Mouse (Mus musculus) lung, embryonic 16.5 days (tissue): ENCODE data around the gene Csad. TPM values are rescaled to one million over a fixed set of nuclear protein-coding genes. Genes with fewer than 3 reads are reported as not detected.

Experiments used
- ATAC-seq: fragments of 200-750 bp; cut with Nextera tagmentation; 2 replicates; pipeline ENCODE4 v1.8.0; 2017; ENCODE audit warnings: low read depth, mild to moderate bottlenecking, moderate library complexity
- H3K27ac ChIP-seq: fragments of 300-500 bp; sonication (generic); 2 replicates; pipeline ENCODE4 v1.5.1; 2014; ENCODE audit warnings: mild to moderate bottlenecking, control low read depth, low read length
- H3K27me3 ChIP-seq: fragments of 300-500 bp; sonication (generic); 2 replicates; pipeline ENCODE4 v1.6.1; 2014; ENCODE audit warnings: low read depth, low read length, mixed read lengths; ENCODE audit not compliant: control insufficient read depth, insufficient read depth
- H3K36me3 ChIP-seq: fragments of 300-500 bp; sonication (generic); 2 replicates; pipeline ENCODE4 v1.6.1; 2014; ENCODE audit warnings: low read length; ENCODE audit not compliant: control insufficient read depth, insufficient read depth
- H3K4me1 ChIP-seq: fragments of 300-500 bp; sonication (generic); replicated peaks from 2 replicates; pipeline ENCODE4 v1.6.1; 2014; ENCODE audit warnings: low read length, mixed read lengths; ENCODE audit not compliant: control insufficient read depth, insufficient read depth
- H3K4me2 ChIP-seq: fragments of 300-500 bp; sonication (generic); 2 replicates; pipeline ENCODE4 v1.6.1; 2014; ENCODE audit warnings: low read depth, low read length, control low read depth
- H3K4me3 ChIP-seq: fragments of 300-500 bp; sonication (generic); 2 replicates; pipeline ENCODE4 v1.5.1; 2014; ENCODE audit warnings: mild to moderate bottlenecking, low read length, control low read depth
- H3K9ac ChIP-seq: fragments of 300-500 bp; sonication (generic); 2 replicates; pipeline ENCODE4 v1.6.1; 2014; ENCODE audit warnings: low read length, control low read depth
- H3K9me3 ChIP-seq: fragments of 300-500 bp; sonication (generic); 2 replicates; pipeline ENCODE4 v1.6.1; 2016; ENCODE audit warnings: low read length; ENCODE audit not compliant: control insufficient read depth
- WGBS: fragments of 180-500 bp; shearing (Covaris S2); extraction: QIAGEN DNeasy Blood & Tissue Kit; methylation state at CpG from one replicate; pipeline ENCODE4 v1.1.7; 2014; 5-methylcytosine and 5-hydroxymethylcytosine counted together
- polyA plus RNA-seq: library from polyadenylated mRNA; unstranded; fragments of >200 nt; fragmentation: Nextera tagmentation; extraction: Ambion mirVana; gene quantifications from 2 replicates; pipeline ENCODE4 v1.2.1, GENCODE M21; 2015

The Csad gene
- 69.5 and 70.6 TPM in 2 replicates for polyA plus RNA-seq

DNA sequence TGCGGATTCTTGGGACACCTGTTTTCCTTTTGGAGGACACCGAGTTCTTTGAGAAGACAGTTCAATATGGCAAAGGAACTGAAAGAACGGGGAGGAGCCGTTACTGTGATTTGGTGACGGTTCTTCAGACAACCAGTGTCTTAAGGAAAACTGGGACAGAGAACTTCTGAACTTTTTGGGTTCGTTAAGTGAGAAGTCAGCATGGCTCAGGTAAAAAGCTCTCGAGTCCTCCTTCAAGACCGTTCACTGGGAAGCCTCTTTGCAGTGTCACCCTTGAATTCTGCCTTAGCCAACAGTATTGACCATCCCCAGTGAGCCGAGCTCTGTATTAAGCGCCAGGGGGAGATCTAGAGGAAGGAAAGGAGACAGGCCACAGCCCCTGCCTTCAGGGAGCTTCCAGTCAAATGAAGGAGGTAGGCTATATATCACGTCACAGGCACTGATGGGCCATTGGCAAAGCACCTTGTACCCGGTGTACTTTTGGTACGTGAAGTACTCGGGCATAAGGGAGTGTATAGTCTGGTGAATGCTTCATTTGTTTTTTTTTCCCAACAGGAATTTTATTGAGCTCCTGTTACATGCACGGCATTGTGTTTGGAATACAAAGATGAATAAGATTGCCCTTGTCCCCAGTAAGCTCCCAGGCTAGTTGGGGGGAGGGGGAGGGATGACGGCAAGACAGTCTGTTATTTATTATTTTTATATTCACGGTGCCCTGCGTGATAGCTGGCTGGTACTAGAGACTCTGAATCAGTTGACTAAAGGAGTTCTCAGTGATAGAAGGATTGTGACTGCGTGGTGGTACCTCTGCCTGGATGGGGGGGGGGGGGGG lies at the start of gene Csad:
Csad (minus strand) TSS at position 51 of the 832 bp plus-strand sequence.
- Histone ChIP-seq H3K4me3 (peak within 1 kb of the TSS; percentile 85), H3K4me2 (peak within 1 kb of the TSS; percentile 76), H3K36me3 (peaks cover 22% of the 10 kb centered on the region), H3K27me3 (no peaks in the 10 kb centered on the region), H3K27ac (peak within 1 kb of the TSS; percentile 100), H3K9me3 (no peaks in the 10 kb centered on the region), H3K9ac (peak within 1 kb of the TSS; percentile 98), H3K4me1 (peaks cover 30% of the 10 kb centered on the region)
- ATAC-seq = no peak
- 36% methylated on average over 19 of the region's 19 CpGs for WGBS

DNA sequence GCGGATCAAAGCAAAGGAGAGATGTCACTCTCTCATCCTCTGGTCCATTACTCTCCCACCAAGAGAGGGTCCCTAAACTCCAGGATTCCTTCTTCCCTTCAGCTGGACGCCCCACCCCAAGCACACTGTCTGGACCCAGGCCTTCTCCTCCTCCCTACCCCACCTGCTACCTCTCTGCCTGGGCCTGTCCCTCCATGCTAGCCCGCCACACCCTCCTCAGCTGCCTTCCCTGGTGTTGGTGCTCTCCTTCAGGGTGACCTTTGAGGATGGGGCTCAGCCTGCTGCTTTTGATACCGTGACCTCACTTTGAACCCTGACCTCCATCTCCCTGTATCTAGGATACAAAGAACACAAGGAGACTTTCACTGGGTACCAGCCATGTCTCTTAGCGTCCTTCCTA lies 46.0 kb upstream of the Csad start:
- Histone ChIP-seq H3K9me3 (no peaks in the 10 kb centered on the region), H3K4me3 (no peak overlapping the region), H3K4me1 (peaks cover 34% of the 10 kb centered on the region), H3K27ac (peak overlapping the region; percentile 100), H3K4me2 (no peak overlapping the region), H3K27me3 (no peaks in the 10 kb centered on the region), H3K36me3 (peaks cover 2% of the 10 kb centered on the region; the same call in 1 of the 2 replicates), H3K9ac (peak overlapping the region; percentile 66; the same call in 1 of the 2 replicates)
- no peak for ATAC-seq
- WGBS = 62% methylated on average over 5 of the region's 5 CpGs

DNA sequence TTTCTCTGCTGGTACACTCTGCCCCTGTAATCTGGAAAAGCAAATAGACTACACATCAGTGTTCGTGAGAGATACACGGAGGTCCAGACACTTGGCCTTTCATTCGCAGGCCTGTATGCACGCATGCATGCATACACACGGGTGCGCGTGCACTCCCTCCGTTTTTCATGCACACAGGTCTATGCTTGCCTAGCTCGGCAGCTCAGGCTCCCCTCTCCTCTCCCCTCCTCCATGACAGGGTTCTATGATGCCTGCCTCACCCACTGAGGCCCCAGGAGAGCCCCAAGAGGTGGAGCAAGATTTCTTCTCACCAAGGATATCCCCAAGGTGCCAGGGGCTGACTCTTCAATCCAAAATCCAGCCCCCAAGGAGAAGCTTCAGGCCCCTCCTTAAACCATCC lies 45.4 kb upstream of the Csad start:
- peak overlapping the region; percentile 100 for H3K27ac ChIP-seq
- peak overlapping the region; percentile 66 for H3K9ac ChIP-seq
- no peak overlapping the region for H3K4me3 ChIP-seq
- peak overlapping the region; percentile 94 for H3K4me2 ChIP-seq
- H3K36me3 ChIP-seq = peaks cover 2% of the 10 kb centered on the region; the same call in 1 of the 2 replicates
- H3K4me1 ChIP-seq = peaks cover 33% of the 10 kb centered on the region
- ATAC-seq = no peak
- H3K27me3 ChIP-seq = no peaks in the 10 kb centered on the region
- WGBS = 37% methylated on average over 9 of the region's 9 CpGs
- H3K9me3 ChIP-seq = no peaks in the 10 kb centered on the region

DNA sequence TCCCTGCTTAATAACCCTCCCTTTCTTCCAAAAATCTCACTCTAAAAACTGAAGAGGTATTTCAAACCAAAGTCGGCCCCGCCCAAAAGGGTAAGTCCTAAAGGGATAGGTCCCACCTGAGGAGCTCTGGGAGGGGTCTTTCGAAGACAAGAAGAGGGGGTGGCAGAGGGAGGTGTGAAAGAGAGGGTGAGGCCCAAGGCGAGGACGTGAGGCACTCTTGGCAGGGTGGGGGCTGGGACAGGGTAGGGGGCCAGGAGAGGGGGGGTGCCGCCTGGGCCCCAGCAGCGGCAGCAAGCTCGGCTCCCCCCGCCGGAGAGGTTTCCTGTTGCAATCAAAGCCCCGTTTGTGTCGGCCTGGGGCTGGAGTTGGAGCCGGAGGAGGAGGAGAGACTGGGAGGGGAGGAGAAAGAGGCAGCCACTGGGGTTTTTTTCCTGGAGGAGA lies 44.7 kb upstream of the Csad start:
- peak; percentile 7; the same call in 1 of the 2 replicates for ATAC-seq
- peak overlapping the region; percentile 29 for H3K4me3 ChIP-seq
- peak overlapping the region; percentile 100 for H3K27ac ChIP-seq
- H3K9me3 ChIP-seq = no peaks in the 10 kb centered on the region
- H3K9ac ChIP-seq = peak overlapping the region; percentile 66
- H3K36me3 ChIP-seq = peaks cover 2% of the 10 kb centered on the region; the same call in 1 of the 2 replicates
- peak overlapping the region; percentile 94 for H3K4me2 ChIP-seq
- 3% methylated on average over 13 of the region's 13 CpGs for WGBS
- H3K4me1 ChIP-seq = peaks cover 37% of the 10 kb centered on the region
- no peaks in the 10 kb centered on the region for H3K27me3 ChIP-seq

DNA sequence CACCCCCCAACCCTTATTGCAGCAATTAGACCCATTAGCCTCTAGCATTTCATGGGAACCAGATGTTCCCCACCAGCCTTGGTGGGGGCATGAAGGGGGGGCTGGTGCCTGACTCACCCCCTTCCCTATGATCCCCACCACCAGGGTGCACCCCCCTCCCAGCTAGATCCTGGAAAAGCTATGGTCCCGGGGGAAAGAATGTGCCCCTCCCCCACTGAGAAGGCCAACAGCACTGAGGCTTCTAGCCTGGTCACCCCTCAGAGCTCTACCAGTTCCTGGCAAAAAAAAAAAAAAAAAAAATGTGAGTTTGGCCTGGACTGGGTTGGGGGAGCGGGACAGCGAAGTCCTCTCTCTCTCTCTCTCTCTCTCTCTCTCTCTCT lies 44.3 kb upstream of the Csad start:
- peaks cover 2% of the 10 kb centered on the region; the same call in 1 of the 2 replicates for H3K36me3 ChIP-seq
- H3K9ac ChIP-seq = peak overlapping the region; percentile 88
- no peaks in the 10 kb centered on the region for H3K27me3 ChIP-seq
- H3K4me1 ChIP-seq = peaks cover 39% of the 10 kb centered on the region
- H3K4me2 ChIP-seq = peak overlapping the region; percentile 94
- H3K4me3 ChIP-seq = peak overlapping the region; percentile 80
- no peaks in the 10 kb centered on the region for H3K9me3 ChIP-seq
- peak overlapping the region; percentile 100 for H3K27ac ChIP-seq
- WGBS = 4% methylated on average over 3 of the region's 3 CpGs
- ATAC-seq = no peak

DNA sequence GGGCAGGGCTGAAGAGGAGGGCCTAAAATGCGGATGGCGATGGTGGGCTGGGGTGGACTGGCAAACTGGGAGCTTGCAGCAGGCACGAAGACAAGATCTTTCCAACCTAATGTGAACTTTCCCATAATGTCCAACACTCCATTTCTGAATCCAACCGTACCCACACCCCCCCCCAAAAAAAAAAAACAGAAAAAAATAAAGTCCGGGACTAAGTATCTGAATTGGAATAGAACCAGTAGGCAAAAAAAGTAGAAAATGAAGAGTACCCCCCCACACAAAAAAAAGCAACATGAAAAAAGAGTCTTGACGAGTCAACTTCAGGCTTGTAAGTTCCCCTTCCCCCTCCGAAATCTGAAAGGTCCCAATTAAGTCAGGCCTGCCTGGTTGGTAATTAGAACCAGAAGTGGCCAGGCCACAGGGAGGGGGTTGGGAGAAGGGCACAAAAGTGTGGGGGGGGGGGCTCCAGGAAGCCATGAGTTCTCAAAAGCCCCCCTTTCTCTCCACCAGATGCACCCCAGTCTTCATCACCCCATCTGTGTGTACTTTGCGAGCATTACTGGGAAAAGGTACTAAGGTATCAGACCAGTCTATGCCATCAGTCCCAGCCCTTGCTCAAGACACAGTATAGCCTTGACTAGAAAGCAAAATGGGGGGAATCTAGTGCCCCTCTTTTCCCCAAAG lies 43.7 kb upstream of the Csad start:
- H3K4me3 ChIP-seq = peak overlapping the region; percentile 80
- H3K4me2 ChIP-seq = peak overlapping the region; percentile 94
- peak overlapping the region; percentile 100 for H3K27ac ChIP-seq
- 9% methylated on average over 8 of the region's 8 CpGs for whole genome bisulfite sequencing
- peaks cover 2% of the 10 kb centered on the region; the same call in 1 of the 2 replicates for H3K36me3 ChIP-seq
- no peak for ATAC-seq
- H3K9ac ChIP-seq = peak overlapping the region; percentile 88
- H3K27me3 ChIP-seq = no peaks in the 10 kb centered on the region
- peaks cover 44% of the 10 kb centered on the region for H3K4me1 ChIP-seq
- H3K9me3 ChIP-seq = no peaks in the 10 kb centered on the region

DNA sequence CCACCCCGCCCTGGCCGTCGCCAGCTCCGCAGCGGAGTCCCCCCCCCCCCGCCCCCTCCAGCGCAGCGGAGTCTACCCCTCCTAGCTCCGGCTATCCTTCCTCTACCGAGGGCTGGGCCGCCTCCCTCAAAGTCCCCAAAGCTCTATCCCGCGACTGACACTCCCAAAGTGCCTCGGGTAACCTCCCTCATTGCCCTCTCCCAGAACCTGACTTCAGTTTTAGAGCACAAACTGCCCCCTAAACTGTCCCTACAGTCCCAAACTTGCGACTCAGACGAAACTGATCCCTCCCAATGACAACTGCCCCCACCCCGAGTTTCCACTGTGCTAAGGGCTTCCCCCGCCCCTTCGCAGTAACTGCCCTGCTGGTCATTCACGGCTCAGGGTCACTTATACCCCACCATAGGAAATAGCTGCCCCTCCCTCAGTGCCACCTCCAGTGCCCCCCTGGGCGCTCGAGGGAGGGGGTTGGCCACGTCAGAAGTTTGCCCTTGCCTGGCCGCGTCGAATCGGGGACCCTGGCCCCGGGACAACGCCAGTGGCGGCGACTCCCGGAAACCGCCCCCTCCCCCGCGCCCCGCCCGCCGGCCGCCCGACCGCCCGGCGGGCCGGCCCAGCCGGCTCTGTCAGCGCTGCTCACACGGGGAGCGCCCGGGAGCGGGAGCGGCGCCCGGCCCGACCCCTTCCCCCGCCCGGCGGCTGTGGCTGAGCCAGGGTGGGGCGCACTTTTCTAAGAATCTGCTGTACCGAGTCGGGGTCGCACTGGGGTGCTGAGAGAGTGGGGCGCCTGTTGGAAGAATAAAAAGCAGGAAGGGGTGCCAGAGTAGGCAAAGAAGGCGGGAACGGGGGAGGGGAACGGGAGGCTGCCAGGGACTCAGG lies 43.0 kb upstream of the Csad start:
- 1% methylated on average over 41 of the region's 65 CpGs for WGBS
- H3K9me3 ChIP-seq = no peaks in the 10 kb centered on the region
- H3K27me3 ChIP-seq = no peaks in the 10 kb centered on the region
- 0 out of 2 replicates have a peak, but pooled peaks cover 2% of the 10 kb centered on the region for H3K36me3 ChIP-seq
- H3K9ac ChIP-seq = peak overlapping the region; percentile 88
- peak overlapping the region; percentile 100 for H3K27ac ChIP-seq
- peak overlapping the region; percentile 94 for H3K4me2 ChIP-seq
- ATAC-seq = peak; percentile 67
- peak overlapping the region; percentile 80 for H3K4me3 ChIP-seq
- peaks cover 52% of the 10 kb centered on the region for H3K4me1 ChIP-seq

DNA sequence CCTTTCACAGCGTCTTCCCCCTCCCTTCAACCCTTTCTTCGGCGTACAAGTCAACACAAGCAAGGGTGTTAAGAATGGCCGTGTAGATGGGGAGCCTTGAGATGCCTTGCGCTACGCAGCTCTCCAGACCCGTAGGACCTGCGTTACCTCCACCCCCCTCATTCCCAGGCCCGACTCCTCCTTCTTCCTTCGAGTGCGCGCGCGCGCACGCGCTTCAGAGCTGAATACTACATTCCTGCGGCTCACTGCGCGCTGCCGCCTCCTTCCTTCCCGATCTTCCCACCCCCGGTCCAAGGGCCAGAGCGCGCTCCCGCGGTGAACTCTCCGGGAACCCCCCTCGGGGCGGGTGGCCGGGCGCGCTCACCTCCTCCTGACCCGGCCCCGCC lies 42.3 kb upstream of the Csad start:
- Histone ChIP-seq H3K4me3 (peak overlapping the region; percentile 80), H3K27me3 (no peaks in the 10 kb centered on the region), H3K36me3 (no peaks in the 10 kb centered on the region; the same call in 1 of the 2 replicates), H3K4me1 (peaks cover 58% of the 10 kb centered on the region), H3K4me2 (peak overlapping the region; percentile 94), H3K9ac (peak overlapping the region; percentile 88), H3K27ac (peak overlapping the region; percentile 100), H3K9me3 (no peaks in the 10 kb centered on the region)
- ATAC-seq = peak; percentile 76
- under 1% methylated on average over 25 of the region's 35 CpGs for WGBS
